Mouse (Mus musculus) adipocyte (in vitro differentiated cells): ENCODE results near the gene Slc11a1.

Source experiments
- DNase-seq: peaks from one replicate; pipeline ENCODE4 v3.0.0-alpha.2; 2016; ENCODE audit warnings: low spot score

Gene Slc11a1

DNA sequence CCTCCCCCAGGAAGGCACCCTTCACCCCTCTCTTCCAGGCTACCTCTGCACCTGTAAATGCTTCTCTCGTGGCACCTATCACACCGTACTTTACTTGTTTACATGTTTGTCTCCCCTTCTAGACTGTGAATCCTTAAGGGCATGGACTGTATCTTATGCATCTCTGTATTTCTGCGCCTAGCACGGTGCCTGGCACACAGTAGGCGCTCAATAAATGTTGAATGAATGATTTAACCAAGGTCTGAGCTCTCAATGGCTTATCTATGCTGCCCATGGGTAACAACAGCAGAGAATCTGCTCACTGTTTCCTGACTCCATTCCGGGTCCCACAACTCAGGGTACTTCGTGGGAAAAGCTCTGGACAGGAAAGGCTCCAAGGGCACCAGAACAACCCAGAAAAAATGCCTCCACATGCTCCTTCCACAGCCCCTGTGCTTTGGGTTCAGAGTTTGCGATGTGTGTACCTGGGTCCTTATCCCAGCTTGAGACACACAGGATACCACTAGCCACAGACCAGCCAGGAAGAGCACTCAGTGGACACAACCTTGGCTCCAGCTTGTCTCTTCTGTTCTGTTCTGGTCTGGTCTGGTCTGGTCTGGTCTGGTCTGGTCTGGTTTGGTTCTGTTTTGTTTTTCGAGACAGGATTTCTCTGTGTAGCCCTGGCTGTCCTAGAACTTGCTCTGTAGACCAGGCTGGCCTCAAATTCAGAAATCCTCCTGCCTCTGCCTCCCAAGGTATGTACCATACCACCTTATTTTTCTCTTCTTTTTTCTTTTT is 21.4 kb upstream of the Slc11a1 start:
- no peak for DNase-seq

- DNase-seq: no peak
Observed at GRCm38 (mm10) chr1:74357531-74357930, 17.5 kb upstream of the Slc11a1 start.

DNA sequence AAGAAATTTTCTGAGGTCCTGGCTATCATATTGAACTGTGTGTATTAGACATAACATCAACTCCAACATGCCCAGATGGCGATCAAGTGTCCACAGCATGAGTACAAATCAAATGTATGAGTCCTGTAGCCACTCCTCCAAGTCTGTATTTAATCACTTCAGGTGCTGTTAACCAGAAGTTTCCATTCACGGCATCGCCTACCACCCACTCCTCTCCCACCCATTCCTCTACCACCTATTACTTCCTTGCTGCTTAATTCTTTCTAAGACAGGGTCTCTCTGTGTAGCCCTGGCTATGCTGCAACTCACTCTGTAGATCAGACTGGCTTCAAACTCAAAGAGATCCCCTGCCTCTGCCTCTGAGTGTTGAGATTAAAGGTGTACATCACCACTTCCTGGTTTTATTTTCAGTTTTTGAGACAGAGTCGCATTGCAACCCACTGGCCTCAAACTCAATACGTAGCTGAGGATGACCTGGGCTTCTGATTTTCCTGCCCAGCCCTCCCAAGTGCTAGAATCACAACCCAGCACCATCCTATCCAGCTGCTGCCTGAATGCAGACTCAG is 15.0 kb upstream of the Slc11a1 start:
- DNase-seq: no peak

DNA sequence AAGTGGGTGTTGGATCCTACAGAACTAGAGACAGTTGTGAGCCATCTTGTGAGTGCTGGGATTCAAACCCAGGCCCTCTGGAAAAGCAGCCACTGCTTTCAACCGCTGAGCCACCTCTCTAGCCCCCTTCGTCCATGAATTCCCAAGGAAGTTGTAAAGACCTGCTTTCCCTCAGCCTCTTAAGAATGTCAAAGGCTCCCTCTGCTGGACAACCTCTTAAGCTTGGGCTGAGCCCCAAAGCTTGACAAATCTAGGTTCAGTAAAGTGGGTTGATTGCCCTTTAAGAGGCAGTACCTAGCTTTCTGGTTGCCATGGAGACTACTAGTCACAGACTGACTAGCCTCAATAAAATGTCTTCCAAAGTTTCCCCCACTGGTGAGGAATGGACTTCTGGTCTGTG is 13.2 kb upstream of the Slc11a1 start, which contains the start of gene Catip:
TSS of gene Catip (plus strand) at position 297 of the 400 bp plus-strand sequence.
- DNase-seq: peak; percentile 87

DNA sequence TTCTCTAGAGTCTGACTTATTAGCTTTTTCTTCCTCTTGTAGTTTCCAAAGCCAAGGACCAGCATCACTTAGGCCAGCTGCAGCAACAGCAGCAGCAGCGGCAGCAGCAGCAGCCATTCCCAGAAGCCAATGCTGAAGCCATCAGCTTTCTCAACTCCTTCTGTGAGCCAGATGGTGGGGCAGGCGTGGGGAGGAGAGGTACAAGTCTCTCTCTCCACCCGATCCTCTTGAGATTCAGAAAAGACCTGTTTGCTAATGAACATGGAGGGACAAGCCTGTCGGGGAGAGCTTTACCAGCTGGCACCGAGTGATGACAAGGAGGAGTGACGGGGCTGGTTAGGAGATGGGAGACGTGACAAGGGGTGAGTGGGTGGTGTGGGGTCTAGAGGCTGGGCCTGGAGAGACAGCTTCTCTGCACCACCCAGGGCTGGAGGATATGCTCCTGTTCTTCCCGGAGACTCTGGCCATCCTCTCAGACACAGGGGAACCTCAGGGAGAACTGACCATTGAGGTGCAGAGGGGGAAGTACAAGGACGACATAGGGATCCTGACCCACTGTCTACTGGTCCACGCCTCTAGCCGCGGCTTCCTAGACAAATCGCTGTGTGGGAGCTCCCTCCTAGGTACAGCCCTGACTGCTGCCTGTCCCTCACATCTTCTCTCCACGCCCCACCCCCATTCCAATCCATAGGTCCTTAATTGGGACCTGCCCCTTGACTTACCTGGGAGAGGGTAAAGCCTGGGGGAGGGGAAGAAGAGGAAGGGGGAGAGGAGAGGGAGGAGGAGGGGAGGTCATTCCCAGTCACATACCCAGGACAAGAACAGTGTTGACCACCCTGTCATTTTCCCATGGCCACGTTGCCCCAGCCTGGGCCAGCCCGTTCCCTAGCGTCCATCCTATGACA is 12.4 kb upstream of the Slc11a1 start:
- DNase-seq: no peak

DNA sequence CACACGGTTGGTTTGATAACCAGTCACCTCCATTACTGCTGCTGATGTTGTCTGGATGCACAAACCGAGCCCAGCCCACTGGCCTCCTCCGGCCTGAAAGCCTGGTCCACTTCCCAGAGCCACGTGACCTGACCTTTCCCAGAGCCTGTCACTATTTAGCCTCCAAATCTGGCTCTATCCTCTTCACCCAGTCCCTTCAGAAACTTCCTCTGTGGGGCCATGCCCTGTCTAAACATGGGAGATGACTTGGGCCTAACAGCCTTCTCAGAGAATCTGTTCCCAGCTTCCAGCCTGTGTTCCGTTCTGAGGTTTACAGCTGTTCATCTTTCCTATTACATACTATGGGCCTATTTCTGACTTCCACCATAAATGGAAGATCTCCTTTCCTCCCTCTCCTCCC is 11.6 kb upstream of the Slc11a1 start:
- DNase-seq: peak; percentile 56

DNA sequence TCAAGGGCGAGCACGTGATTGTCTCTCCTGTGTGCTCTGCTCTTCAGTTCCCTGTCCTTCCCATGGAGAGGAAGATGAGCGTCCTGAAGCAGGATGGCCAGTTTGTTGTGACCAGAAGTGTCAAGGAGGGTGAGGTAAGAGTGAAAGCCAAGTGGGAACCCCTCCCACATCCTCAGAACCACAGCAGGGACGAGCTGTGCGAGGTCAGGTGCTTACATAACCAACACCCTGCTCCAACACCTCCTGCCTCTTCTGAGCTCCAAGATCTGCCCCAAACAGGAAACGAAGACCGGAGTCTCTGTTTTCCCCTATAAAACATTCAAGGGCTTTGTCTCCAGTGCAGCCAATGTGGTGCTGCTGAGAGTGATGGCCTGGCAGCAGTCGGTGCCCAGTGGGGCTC is 10.7 kb upstream of the Slc11a1 start:
- no peak for DNase-seq

DNA sequence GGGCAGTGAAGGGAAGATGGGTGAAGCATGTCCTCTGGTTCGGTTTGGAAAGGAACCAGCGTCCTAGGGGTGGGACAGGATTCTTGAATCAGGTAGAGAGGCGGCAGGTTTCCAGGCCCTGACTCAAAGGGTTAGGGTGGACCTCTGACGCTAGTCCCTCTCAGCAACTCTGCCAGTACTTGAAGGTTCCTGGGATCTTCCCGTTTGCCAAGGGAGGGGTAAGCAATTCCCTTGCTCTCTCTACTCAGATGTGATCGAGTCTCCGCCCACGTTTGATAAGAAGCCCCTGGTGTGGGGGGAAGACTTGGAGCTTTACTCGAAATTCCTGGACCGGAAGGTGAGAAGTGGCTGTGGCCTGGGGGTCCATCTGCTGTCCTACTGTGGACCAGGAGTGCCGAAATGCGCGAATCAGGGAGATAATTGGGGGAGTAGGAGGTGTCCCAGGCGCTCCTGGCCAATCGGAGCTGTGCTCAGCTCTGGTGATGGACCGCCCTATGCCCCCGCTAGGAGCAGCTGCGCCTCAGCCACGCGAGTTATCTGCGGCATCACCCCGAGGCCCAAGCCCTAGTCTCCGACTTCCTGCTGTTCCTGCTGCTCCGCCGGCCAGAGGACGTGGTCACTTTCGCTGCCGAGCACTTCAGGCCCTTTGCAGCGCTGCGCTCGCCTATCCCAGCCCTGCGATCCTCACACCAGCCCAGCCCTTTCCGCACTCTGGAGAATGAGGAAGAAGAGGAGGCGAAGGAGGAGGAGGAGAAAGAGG is 6.9 kb upstream of the Slc11a1 start:
- no peak for DNase-seq

DNA sequence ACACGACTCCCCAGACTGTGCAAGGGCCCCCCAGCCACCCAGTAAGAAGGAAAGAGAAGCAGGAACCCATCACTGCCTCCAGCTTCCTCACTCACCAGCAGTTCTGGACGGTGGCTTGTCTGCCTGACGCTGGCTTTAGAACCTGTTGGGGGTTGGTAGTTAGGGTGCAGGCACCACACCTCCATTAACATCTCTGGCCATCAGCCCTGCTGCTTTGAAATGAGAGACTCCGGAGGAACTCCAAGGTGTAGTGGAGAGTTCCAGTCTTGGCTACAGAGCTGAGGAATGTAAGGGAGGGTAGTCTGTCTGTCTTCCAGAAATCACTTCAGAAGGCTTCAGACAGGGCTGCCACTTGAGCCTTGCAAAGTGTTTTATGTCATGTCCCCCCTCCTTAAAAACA is 5.0 kb upstream of the Slc11a1 start:
- no peak for DNase-seq

- no peak for DNase-seq
Observed at GRCm38 (mm10) chr1:74373372-74373771, 1.6 kb upstream of the Slc11a1 start.

GRCm38 (mm10) chr1:74375561-74375960 is 566 bp downstream of the Slc11a1 start:
- DNase-seq: no peak

DNA sequence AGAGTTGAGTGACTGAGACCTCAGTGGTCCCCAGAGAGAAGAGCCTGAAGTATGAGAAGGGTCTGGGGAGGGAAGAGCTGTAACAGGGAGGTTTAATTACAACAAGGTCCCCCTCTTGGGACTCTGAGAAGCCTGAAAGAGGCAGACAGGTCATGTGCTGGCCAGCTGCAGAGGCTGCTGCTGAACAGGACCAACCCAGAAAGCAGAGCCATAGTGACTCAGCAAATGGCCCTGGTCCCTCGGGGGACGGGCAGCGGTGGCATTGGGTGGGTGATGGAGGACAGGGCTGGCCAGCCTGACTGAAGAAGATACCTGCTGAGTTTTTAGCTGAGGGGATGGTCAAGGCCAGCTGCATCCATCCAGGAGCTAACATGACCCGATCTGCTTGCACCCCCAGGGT is 1.4 kb downstream of the Slc11a1 start:
- DNase-seq: no peak

GRCm38 (mm10) chr1:74379058-74379504 is 4.1 kb downstream of the Slc11a1 start:
- DNase-seq: no peak

DNA sequence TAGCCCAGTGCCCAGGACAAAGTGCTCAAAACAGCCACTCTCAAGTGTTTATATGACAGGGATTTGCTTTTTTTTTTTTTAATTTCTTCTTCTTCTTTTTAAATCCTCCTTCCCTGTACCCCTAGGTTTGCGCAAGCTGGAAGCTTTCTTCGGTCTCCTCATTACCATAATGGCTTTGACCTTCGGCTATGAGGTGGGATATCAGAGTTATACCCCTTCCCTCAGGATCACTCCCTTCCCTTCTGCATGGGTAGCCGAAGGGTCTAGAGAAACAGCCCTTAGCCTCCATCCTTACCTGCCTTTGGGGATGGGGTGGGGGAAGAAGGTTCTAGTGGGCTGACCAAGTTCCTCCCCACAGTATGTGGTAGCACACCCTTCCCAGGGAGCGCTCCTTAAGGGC is 5.5 kb downstream of the Slc11a1 start:
- DNase-seq: no peak

GRCm38 (mm10) chr1:74381588-74382021 is 6.6 kb downstream of the Slc11a1 start:
- DNase-seq: no peak

DNA sequence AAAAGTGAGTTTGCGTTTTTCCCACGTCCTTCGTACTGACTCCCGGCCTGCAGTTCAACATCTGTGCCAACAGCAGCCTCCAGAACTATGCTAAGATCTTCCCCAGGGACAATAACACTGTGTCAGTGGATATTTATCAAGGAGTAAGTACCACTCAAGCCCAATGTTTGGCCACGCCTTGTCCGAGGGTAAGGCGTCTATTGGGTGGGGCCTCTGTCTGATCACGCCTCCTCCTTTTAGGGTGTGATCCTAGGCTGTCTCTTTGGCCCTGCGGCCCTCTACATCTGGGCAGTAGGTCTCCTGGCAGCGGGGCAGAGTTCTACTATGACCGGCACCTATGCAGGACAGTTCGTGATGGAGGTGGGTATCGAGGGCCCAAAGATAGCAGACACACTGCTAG is 8.4 kb downstream of the Slc11a1 start:
- no peak for DNase-seq

GRCm38 (mm10) chr1:74384525-74384924 is 9.5 kb downstream of the Slc11a1 start:
- no peak for DNase-seq

DNA sequence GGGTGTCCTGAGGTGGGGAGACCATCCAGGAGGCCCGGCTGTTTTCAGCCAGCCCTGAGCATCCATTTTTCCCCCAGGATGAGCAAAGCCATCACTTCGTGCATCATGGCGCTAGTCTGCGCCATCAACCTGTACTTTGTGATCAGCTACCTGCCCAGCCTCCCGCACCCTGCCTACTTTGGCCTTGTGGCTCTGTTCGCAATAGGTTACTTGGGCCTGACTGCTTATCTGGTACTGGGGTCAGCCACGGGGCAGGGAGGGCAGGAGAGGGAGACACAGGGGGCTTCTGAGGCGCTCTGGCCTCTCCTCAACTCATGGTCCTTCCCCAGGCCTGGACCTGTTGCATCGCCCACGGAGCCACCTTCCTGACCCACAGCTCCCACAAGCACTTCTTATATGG is 10.1 kb downstream of the Slc11a1 start:
- DNase-seq: no peak

DNA sequence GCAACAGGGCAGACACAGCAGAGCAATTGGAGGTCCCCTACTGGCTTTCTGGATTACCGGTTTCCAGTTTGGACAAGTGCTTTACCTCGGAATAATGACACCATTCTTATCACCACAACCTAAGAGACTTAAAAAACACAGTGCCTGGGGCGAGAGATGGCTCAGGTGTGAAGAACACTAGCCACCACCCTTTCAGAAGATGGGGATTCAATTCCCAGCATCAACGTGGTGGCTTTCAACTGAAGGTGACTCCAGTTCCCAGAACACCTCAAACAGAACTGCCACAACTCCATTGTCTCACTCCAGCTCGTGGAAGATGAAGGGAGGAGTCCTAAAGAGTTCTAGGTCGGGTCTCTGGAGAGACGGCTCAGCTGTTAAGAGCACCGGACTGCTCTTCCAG is 10.5 kb downstream of the Slc11a1 start:
- no peak for DNase-seq

GRCm38 (mm10) chr1:74386363-74386713 is 11.3 kb downstream of the Slc11a1 start:
- no peak for DNase-seq

DNA sequence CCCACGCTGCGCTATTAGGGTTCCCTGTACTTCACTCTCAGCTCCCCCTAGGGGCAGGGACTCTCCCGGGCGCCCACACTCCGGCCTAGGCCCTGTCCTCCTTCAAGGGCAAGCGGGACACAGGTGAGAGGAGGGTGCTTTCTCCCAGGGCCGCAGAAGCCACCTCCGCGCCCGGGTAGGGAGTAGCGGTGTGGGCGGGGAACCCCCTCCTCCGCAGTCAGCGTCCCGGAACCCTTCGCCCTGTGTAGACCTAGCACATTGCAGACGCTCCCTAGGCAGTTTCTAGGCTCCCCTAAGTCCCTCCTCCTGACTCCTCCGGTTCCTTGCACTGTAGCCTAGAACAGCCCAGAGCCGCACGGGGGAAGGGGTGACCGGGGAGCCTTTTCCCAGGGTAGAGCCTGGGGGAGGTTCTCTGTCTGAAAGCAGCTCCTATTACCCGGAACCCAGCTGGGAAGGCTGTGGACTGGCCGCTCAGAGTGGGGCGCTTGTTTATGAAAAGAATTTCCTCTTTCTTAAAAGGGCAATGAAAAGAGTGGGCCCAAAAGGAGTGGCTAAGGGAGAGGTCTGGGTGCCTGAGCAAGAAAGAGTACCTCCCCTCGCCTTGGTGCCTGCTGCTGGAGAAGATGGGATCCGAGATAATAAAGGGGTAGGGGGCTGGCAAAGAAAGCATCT is 11.9 kb downstream of the Slc11a1 start:
- DNase-seq: peak; percentile 97
